9 mouse cellular contexts compared by ENCODE assay signal in the genomic region with DNA sequence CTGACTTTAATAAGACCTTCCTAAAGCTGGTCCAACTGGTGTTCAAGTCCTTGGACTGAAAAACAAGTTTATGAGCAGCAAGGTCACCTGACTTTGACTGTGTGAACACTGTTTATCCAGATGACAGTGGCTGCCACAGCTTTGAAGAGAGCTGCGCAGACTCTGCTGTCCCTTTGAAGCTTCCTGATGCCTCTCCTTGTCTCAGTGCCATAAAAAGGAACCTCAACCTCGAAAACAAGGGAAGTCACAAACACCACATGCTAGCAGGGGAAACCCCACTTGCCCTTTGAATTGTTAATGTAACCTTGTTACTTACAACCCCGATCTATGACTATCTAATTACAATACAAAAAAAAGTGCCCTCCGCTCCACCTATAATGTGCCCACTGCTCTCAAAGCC. TPM values are rescaled to one million over a fixed set of nuclear protein-coding genes. Genes with fewer than 3 reads are reported as not detected.
A peak's percentile ranks its signal among the peaks of the same experiment; 100 is the strongest.
DNase-seq lines count a peak whose midpoint lies in the region; ATAC-seq lines count a peak whose summit lies in the region.
"Had no signal": no experiment of that assay in that cellular context is flagged by ENCODE, and none has a peak within 500 bp of the region (broad histone marks: within the 10 kb centered on the region; RNA-seq: fewer than 3 reads in every experiment).

No protein-coding gene starts in this region.

- no peaks in the 10 kb centered on the region for H3K9me3 ChIP-seq in heart, embryonic 15.5 days (replicated peaks)
- H3K9me3 ChIP-seq in embryonic facial prominence, embryonic 10.5 days = no peaks in the 10 kb centered on the region
- no peaks in the 10 kb centered on the region for H3K9me3 ChIP-seq in midbrain, embryonic 16.5 days (replicated peaks; ENCODE audit: control insufficient read depth, low read length, poor library complexity, severe bottlenecking)

- intact Hi-C loops in heart, postnatal 14 days (cut with DNase I) = no loop called here

- no peak for DNase-seq in heart, postnatal 14 days
- DNase-seq in embryonic facial prominence, embryonic 10.5 days (ENCODE audit: low spot score) = no peak
- peak; percentile 36 for DNase-seq in induced T-regulatory cell, adult 2 months (ENCODE audit: low read depth)
- DNase-seq in right cerebral cortex, postnatal 36 days (ENCODE audit: low spot score in 2 of 2) = no peak
- no peak for DNase-seq in adipocyte (ENCODE audit: low spot score)
- DNase-seq in kidney, adult 18-20 months = no peak

- peaks cover 27% of the 10 kb centered on the region for H3K36me3 ChIP-seq in heart, embryonic 15.5 days
- peaks cover 54% of the 10 kb centered on the region for H3K36me3 ChIP-seq in embryonic facial prominence, embryonic 10.5 days (replicated peaks)
- peaks cover 14% of the 10 kb centered on the region for H3K36me3 ChIP-seq in midbrain, embryonic 16.5 days (ENCODE audit: control insufficient read depth, insufficient read depth, low read length)

- peak overlapping the region; percentile 87 for H3K4me3 ChIP-seq in heart, embryonic 15.5 days
- peak overlapping the region; percentile 78 for H3K4me3 ChIP-seq in embryonic facial prominence, embryonic 10.5 days
- H3K4me3 ChIP-seq in midbrain, embryonic 16.5 days (ENCODE audit: low read depth, low read length) = peak overlapping the region; percentile 87; the same call in 1 of the 2 replicates

- no peak for ATAC-seq in heart, embryonic 15.5 days (replicated peaks; ENCODE audit: insufficient number of reproducible peaks, insufficient read depth, low FRiP score, low read depth)
- no peak for ATAC-seq in midbrain, embryonic 16.5 days

- H3K4me2 ChIP-seq in heart, embryonic 15.5 days = peak overlapping the region; percentile 84
- peak overlapping the region; percentile 92 for H3K4me2 ChIP-seq in midbrain, embryonic 16.5 days (ENCODE audit: low read length)

- 84% methylated on average over 4 of the region's 4 CpGs for WGBS in heart, embryonic 15.5 days
- WGBS in embryonic facial prominence, embryonic 10.5 days = 85% methylated on average over 4 of the region's 4 CpGs
- 84% methylated on average over 4 of the region's 4 CpGs for WGBS in midbrain, embryonic 16.5 days

- H3K27me3 ChIP-seq in heart, embryonic 15.5 days = no peaks in the 10 kb centered on the region
- no peaks in the 10 kb centered on the region for H3K27me3 ChIP-seq in embryonic facial prominence, embryonic 10.5 days (replicated peaks; ENCODE audit: low read depth, poor library complexity, severe bottlenecking)
- H3K27me3 ChIP-seq in midbrain, embryonic 16.5 days (ENCODE audit: control insufficient read depth, insufficient read depth, low read depth, low read length) = no peaks in the 10 kb centered on the region

- peak overlapping the region; percentile 84; the same call in 1 of the 2 replicates for H3K9ac ChIP-seq in heart, embryonic 15.5 days
- H3K9ac ChIP-seq in midbrain, embryonic 16.5 days (ENCODE audit: low read depth, low read length) = no peak overlapping the region

- no peak overlapping the region for H3K27ac ChIP-seq in heart, embryonic 15.5 days
- H3K27ac ChIP-seq in embryonic facial prominence, embryonic 10.5 days (replicated peaks) = no peak overlapping the region
- no peak overlapping the region for H3K27ac ChIP-seq in midbrain, embryonic 16.5 days (ENCODE audit: low read length)

- H3K4me1 ChIP-seq in heart, embryonic 15.5 days (replicated peaks) = peaks cover 28% of the 10 kb centered on the region
- peaks cover 20% of the 10 kb centered on the region for H3K4me1 ChIP-seq in embryonic facial prominence, embryonic 10.5 days
- peaks cover 20% of the 10 kb centered on the region for H3K4me1 ChIP-seq in midbrain, embryonic 16.5 days (ENCODE audit: control insufficient read depth, insufficient read depth, low read length)

RNA-seq across cellular contexts. Expression of a gene that starts 1.6 kb away (rescaled TPM):
- 8.1 and 11.0 TPM in 2 replicates for polyA plus RNA-seq in heart, embryonic 15.5 days (2015; fragmentation: Nextera tagmentation; extraction: Ambion mirVana)
- total RNA-seq in heart, postnatal 14 days (2021) = 10 to 100 TPM; 23.1 to 24.7 TPM
- 11.4 and 12.1 TPM in 2 replicates for polyA plus RNA-seq in embryonic facial prominence, embryonic 10.5 days (2016; fragmentation: Nextera tagmentation; extraction: Ambion mirVana)
- 9.6 and 12.6 TPM in 2 replicates for polyA plus RNA-seq in midbrain, embryonic 16.5 days (2015; fragmentation: Nextera tagmentation; extraction: Ambion mirVana)

RNA-seq across cellular contexts. Expression of a gene that starts 2.0 kb away (rescaled TPM):
- 0.06 and 0.29 TPM in 2 replicates for polyA plus RNA-seq in heart, embryonic 15.5 days (2015; fragmentation: Nextera tagmentation; extraction: Ambion mirVana)
- total RNA-seq in heart, postnatal 14 days (2021) = under 1 TPM in 1 of 2 experiments, not detected in 1; 0.38 TPM
- 0.19 and 0.40 TPM in 2 replicates for polyA plus RNA-seq in embryonic facial prominence, embryonic 10.5 days (2016; fragmentation: Nextera tagmentation; extraction: Ambion mirVana)
- 0.77 and 0.93 TPM in 2 replicates for polyA plus RNA-seq in midbrain, embryonic 16.5 days (2015; fragmentation: Nextera tagmentation; extraction: Ambion mirVana)
- total RNA-seq: gastrocnemius, adult 18-20 months had no signal

RNA-seq across cellular contexts. Expression of a gene that starts 27.6 kb away (rescaled TPM):
- 30.1 and 36.8 TPM in 2 replicates for polyA plus RNA-seq in heart, embryonic 15.5 days (2015; fragmentation: Nextera tagmentation; extraction: Ambion mirVana)
- 1 to 10 TPM; 3.2 to 4.2 TPM for total RNA-seq in heart, postnatal 14 days (2021)
- polyA plus RNA-seq in embryonic facial prominence, embryonic 10.5 days (2016; fragmentation: Nextera tagmentation; extraction: Ambion mirVana) = 49.6 and 51.2 TPM in 2 replicates
- polyA plus RNA-seq in midbrain, embryonic 16.5 days (2015; fragmentation: Nextera tagmentation; extraction: Ambion mirVana) = 45.9 and 59.5 TPM in 2 replicates

RNA-seq across cellular contexts. Expression of a gene that starts 29.4 kb away (rescaled TPM):
- 44.7 and 52.5 TPM in 2 replicates for polyA plus RNA-seq in heart, embryonic 15.5 days (2015; fragmentation: Nextera tagmentation; extraction: Ambion mirVana)
- 10 to 100 TPM; 27.5 to 29.1 TPM for total RNA-seq in heart, postnatal 14 days (2021)
- 82.1 and 83.0 TPM in 2 replicates for polyA plus RNA-seq in embryonic facial prominence, embryonic 10.5 days (2016; fragmentation: Nextera tagmentation; extraction: Ambion mirVana)
- polyA plus RNA-seq in midbrain, embryonic 16.5 days (2015; fragmentation: Nextera tagmentation; extraction: Ambion mirVana) = 50.6 and 53.4 TPM in 2 replicates

RNA-seq across cellular contexts. Expression of a gene that starts 34.9 kb away (rescaled TPM):
- polyA plus RNA-seq in heart, embryonic 15.5 days (2015; fragmentation: Nextera tagmentation; extraction: Ambion mirVana) = 154 and 173 TPM in 2 replicates
- total RNA-seq in heart, postnatal 14 days (2021) = 10 to 100 TPM; 27.2 to 34.3 TPM
- polyA plus RNA-seq in embryonic facial prominence, embryonic 10.5 days (2016; fragmentation: Nextera tagmentation; extraction: Ambion mirVana) = 394 and 398 TPM in 2 replicates
- polyA plus RNA-seq in midbrain, embryonic 16.5 days (2015; fragmentation: Nextera tagmentation; extraction: Ambion mirVana) = 146 and 153 TPM in 2 replicates
